Mouse (Mus musculus): Measurements from ENCODE around the gene Lcat. TPM values are rescaled to one million over a fixed set of nuclear protein-coding genes. Genes with fewer than 3 reads are reported as not detected.

Lcat gene
- polyA plus RNA-seq, 1 experiment from 2014 or later, result 0.50 TPM

DNA sequence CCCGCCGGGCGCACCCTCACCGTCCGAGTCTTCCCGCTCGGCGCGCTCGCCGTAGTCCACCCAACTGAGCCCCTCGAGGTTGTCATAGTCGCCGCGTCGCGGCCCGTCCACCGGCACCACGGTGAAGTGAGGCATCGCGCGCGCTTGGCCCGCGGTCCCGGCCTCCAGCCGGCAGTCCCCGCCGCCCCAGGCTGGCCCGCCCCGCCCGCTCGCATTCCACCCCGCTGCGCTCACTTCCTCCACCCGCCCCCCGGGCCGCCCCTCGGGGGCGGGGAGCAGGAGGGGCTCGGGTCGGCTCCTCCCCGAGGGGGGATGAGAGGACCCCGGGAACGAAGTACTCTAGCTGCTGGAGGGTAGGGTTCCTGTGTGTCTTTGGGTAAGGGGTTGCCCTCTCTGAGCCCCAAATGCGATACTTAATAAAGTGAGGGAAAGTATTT is 22.7 kb upstream of the Lcat start, which contains the start of gene Slc12a4:
TSS of gene Slc12a4 (minus strand) at position 193 of the 437 bp plus-strand sequence.
- H3K9me3 ChIP-seq, result no peaks in the 10 kb centered on the region
- H3K27me3 ChIP-seq, result peaks cover 25% of the 10 kb centered on the region
- peak within 1 kb of the TSS; percentile 43 for H3K9ac ChIP-seq (replicated peaks)
- ATAC-seq (replicated peaks), result peak; percentile 82
- H3K4me2 ChIP-seq (replicated peaks), result peak within 1 kb of the TSS; percentile 62
- WGBS, result under 1% methylated on average over 44 of the region's 47 CpGs
- no peaks in the 10 kb centered on the region for H3K36me3 ChIP-seq
- H3K27ac ChIP-seq (replicated peaks), result 0 out of 2 replicates have a peak within 1 kb of the TSS, but pooled peaks have one; percentile 5
- H3K4me1 ChIP-seq, result peaks cover 20% of the 10 kb centered on the region
- H3K4me3 ChIP-seq, result peak within 1 kb of the TSS; percentile 57

DNA sequence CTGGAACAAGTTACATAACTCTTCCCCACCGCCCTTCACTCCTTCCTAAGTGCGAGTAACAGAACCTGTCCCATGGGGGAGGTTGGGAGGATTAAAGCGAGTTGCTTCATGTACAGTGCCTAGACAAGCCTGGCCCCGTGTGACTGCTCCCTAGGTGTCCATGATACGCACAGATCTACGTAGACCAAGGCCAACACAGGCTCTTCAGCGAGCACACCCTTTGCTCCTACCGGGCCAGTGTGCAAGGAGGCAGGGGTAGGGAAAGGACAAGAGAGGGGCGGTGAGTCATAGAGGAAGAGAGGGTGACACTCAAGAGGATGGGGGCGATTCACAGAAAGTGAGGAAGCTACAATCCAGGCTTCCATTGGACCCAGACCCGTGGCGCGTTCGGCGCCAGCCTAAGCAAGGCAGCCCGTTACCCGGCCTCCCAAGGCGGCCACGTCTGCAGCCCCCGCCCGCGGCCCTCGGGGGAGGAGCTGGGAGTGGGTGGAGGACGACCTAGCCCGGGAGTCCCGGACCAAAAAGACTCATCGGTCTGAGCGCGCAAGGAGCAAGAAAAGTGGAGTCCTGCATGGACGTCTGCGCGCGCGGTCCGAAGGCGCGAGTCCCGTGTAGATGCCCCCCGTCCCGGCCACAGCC is 22.2 kb upstream of the Lcat start:
- Histone ChIP-seq H3K4me3 (peak overlapping the region; percentile 57), H3K27me3 (peaks cover 25% of the 10 kb centered on the region), H3K4me2 (replicated peaks) (peak overlapping the region; percentile 62), H3K36me3 (no peaks in the 10 kb centered on the region), H3K9ac (replicated peaks) (peak overlapping the region; percentile 43), H3K4me1 (peaks cover 20% of the 10 kb centered on the region), H3K27ac (replicated peaks) (0 out of 2 replicates have a peak overlapping the region, but pooled peaks have one; percentile 5), H3K9me3 (no peaks in the 10 kb centered on the region)
- peak; percentile 74 for ATAC-seq (replicated peaks)
- WGBS, result 3% methylated on average over 40 of the region's 40 CpGs

GRCm38 (mm10) chr8:105964506-105965265 is 21.5 kb upstream of the Lcat start:
- 71% methylated on average over 12 of the region's 12 CpGs for WGBS
- Histone ChIP-seq H3K4me1 (peaks cover 20% of the 10 kb centered on the region), H3K4me2 (replicated peaks) (peak overlapping the region; percentile 62), H3K36me3 (no peaks in the 10 kb centered on the region), H3K9ac (replicated peaks) (no peak overlapping the region), H3K27ac (replicated peaks) (no peak overlapping the region), H3K27me3 (peaks cover 25% of the 10 kb centered on the region), H3K4me3 (peak overlapping the region; percentile 57), H3K9me3 (no peaks in the 10 kb centered on the region)
- no peak for ATAC-seq (replicated peaks)

DNA sequence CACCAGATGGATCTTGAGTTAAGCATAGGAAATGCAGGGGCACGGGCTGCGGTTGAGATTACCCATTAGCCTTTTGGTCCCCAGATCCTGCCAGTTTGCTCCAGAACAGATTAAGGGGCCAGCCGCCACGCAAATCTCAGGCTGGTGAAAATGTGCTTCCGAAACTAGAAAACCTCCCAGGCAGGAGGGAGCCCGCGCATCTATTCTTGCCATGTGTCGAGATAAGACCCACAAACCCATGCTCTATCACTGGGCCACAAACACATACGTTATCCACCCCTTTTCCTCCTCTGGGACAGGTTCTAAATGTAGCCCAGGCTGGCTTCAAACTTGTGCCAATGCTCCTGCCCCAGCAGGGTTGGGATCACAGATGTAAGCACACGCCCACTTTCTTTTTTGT is 18.4 kb upstream of the Lcat start:
- Histone ChIP-seq H3K4me3 (no peak overlapping the region), H3K27ac (replicated peaks) (no peak overlapping the region), H3K9ac (replicated peaks) (no peak overlapping the region), H3K4me2 (replicated peaks) (no peak overlapping the region), H3K4me1 (peaks cover 14% of the 10 kb centered on the region), H3K36me3 (no peaks in the 10 kb centered on the region), H3K9me3 (no peaks in the 10 kb centered on the region), H3K27me3 (peaks cover 12% of the 10 kb centered on the region)
- no peak for ATAC-seq (replicated peaks)
- 88% methylated on average over 10 of the region's 10 CpGs for WGBS

DNA sequence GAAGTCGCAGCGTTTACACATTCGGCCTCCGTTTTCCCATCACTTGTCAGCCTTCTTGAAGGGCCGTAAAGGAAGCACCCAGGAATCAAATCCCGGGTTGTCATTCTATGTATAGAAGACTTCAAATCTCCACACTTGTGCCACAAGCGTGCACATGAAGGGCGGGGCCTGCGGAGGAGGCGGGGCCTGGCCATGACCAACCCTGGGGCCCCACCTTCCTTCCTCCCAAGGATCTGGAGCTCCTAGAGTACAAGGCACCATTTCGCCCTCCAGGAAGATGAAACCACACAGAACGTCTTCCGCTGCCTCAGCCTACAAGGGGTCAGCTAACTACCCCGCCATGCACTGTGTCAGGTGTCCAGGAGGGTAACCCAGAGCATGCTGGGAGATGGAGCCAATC is 17.9 kb upstream of the Lcat start:
- peaks cover 9% of the 10 kb centered on the region for H3K4me1 ChIP-seq
- H3K9me3 ChIP-seq, result no peaks in the 10 kb centered on the region
- no peak overlapping the region for H3K4me3 ChIP-seq
- no peak for ATAC-seq (replicated peaks)
- H3K9ac ChIP-seq (replicated peaks), result no peak overlapping the region
- 79% methylated on average over 14 of the region's 14 CpGs for WGBS
- H3K4me2 ChIP-seq (replicated peaks), result no peak overlapping the region
- H3K27me3 ChIP-seq, result peaks cover 9% of the 10 kb centered on the region
- no peaks in the 10 kb centered on the region for H3K36me3 ChIP-seq
- no peak overlapping the region for H3K27ac ChIP-seq (replicated peaks)

- no peak overlapping the region for H3K4me3 ChIP-seq
- no peak overlapping the region for H3K27ac ChIP-seq (replicated peaks)
- no peaks in the 10 kb centered on the region for H3K36me3 ChIP-seq
- H3K9me3 ChIP-seq, result no peaks in the 10 kb centered on the region
- no peak overlapping the region for H3K9ac ChIP-seq (replicated peaks)
- H3K4me1 ChIP-seq, result no peaks in the 10 kb centered on the region
- H3K4me2 ChIP-seq (replicated peaks), result no peak overlapping the region
- ATAC-seq (replicated peaks), result no peak
- WGBS, result 70% methylated on average over 7 of the region's 7 CpGs
- H3K27me3 ChIP-seq, result 0 out of 2 replicates have a peak, but pooled peaks cover under 1% of the 10 kb centered on the region
Measured at GRCm38 (mm10) chr8:105959350-105959749, 16.2 kb upstream of the Lcat start.

DNA sequence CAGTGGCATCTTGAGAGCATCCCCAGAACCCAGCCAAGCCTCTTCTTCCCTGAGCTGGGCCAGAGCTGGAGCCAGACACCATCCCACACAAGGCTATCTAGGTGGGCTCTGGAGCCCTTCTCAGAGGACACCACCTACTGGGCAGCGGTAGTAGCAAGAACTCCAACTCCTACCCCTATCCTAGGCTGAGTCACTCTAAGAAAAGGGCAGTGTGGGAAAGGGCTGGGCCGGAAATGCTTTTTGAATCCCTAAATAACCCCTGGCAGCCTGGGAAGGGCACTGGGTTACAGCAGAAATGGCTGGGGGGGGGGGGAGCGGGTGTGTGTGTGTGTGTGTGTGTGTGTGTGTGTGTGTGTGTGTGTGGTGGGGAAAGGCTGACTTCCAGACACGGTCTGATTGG is 14.6 kb upstream of the Lcat start:
- Histone ChIP-seq H3K4me3 (no peak overlapping the region), H3K9me3 (no peaks in the 10 kb centered on the region), H3K4me1 (no peaks in the 10 kb centered on the region), H3K27ac (replicated peaks) (no peak overlapping the region), H3K27me3 (no peaks in the 10 kb centered on the region), H3K36me3 (no peaks in the 10 kb centered on the region), H3K9ac (replicated peaks) (no peak overlapping the region), H3K4me2 (replicated peaks) (no peak overlapping the region)
- WGBS, result 67% methylated on average over 3 of the region's 4 CpGs
- ATAC-seq (replicated peaks), result no peak

GRCm38 (mm10) chr8:105956556-105956955 is 13.4 kb upstream of the Lcat start:
- Histone ChIP-seq H3K4me3 (no peak overlapping the region), H3K27ac (replicated peaks) (no peak overlapping the region), H3K9me3 (no peaks in the 10 kb centered on the region), H3K4me1 (peaks cover 5% of the 10 kb centered on the region), H3K27me3 (no peaks in the 10 kb centered on the region), H3K9ac (replicated peaks) (no peak overlapping the region), H3K4me2 (replicated peaks) (no peak overlapping the region), H3K36me3 (no peaks in the 10 kb centered on the region)
- no peak for ATAC-seq (replicated peaks)
- whole genome bisulfite sequencing, result 92% methylated on average over 4 of the region's 4 CpGs

GRCm38 (mm10) chr8:105951057-105951659 is 8.0 kb upstream of the Lcat start:
- Histone ChIP-seq H3K9ac (replicated peaks) (0 out of 2 replicates have a peak overlapping the region, but pooled peaks have one; percentile 1), H3K27ac (replicated peaks) (peak overlapping the region; percentile 70), H3K4me3 (no peak overlapping the region), H3K27me3 (no peaks in the 10 kb centered on the region), H3K4me1 (peaks cover 21% of the 10 kb centered on the region), H3K9me3 (no peaks in the 10 kb centered on the region), H3K4me2 (replicated peaks) (no peak overlapping the region), H3K36me3 (no peaks in the 10 kb centered on the region)
- ATAC-seq (replicated peaks), result peak; percentile 88
- 52% methylated on average over 7 of the region's 7 CpGs for WGBS

GRCm38 (mm10) chr8:105949350-105949749 is 6.2 kb upstream of the Lcat start:
- Histone ChIP-seq H3K9ac (replicated peaks) (no peak overlapping the region), H3K4me2 (replicated peaks) (no peak overlapping the region), H3K27me3 (no peaks in the 10 kb centered on the region), H3K9me3 (no peaks in the 10 kb centered on the region), H3K36me3 (no peaks in the 10 kb centered on the region), H3K27ac (replicated peaks) (no peak overlapping the region), H3K4me1 (peaks cover 21% of the 10 kb centered on the region), H3K4me3 (no peak overlapping the region)
- 48% methylated on average over 10 of the region's 10 CpGs for WGBS
- ATAC-seq (replicated peaks), result no peak

DNA sequence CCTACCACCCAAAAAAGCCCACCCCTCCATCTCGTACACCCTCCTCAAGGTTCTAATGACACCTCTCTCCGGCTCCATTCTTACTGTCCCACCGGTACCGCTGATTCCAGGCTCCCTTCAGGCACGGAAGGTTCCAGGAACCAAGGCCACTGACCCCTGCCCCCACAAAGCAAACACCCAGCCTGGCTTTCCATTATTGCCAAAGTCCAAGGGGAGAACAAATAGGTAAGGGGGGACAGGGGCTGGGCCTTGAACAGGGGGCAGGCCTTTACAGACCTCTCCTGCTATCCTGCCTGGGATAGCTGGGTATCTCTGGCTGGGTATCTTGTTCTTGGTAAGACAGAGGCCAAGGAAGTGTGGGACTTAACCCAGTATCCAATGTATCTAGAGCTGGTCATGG is 640 bp downstream of the Lcat start:
- no peak for ATAC-seq (replicated peaks)
- peaks cover 9% of the 10 kb centered on the region for H3K4me1 ChIP-seq
- H3K9ac ChIP-seq (replicated peaks), result no peak overlapping the region
- H3K4me2 ChIP-seq (replicated peaks), result no peak overlapping the region
- 90% methylated on average over 5 of the region's 5 CpGs for WGBS
- H3K9me3 ChIP-seq, result no peaks in the 10 kb centered on the region
- H3K4me3 ChIP-seq, result no peak overlapping the region
- H3K36me3 ChIP-seq, result no peaks in the 10 kb centered on the region
- H3K27ac ChIP-seq (replicated peaks), result no peak overlapping the region
- H3K27me3 ChIP-seq, result no peaks in the 10 kb centered on the region

- ATAC-seq (replicated peaks), result no peak
- no peak overlapping the region for H3K4me3 ChIP-seq
- no peaks in the 10 kb centered on the region for H3K9me3 ChIP-seq
- WGBS, result 90% methylated on average over 11 of the region's 11 CpGs
- no peaks in the 10 kb centered on the region for H3K27me3 ChIP-seq
- no peaks in the 10 kb centered on the region for H3K36me3 ChIP-seq
- no peak overlapping the region for H3K4me2 ChIP-seq (replicated peaks)
- H3K4me1 ChIP-seq, result peaks cover 9% of the 10 kb centered on the region
- H3K9ac ChIP-seq (replicated peaks), result no peak overlapping the region
- no peak overlapping the region for H3K27ac ChIP-seq (replicated peaks)
Measured at GRCm38 (mm10) chr8:105942026-105942425, 1.2 kb downstream of the Lcat start.
